Mouse (Mus musculus) kidney, adult 11 months (tissue): ENCODE measurements around the gene Snx1.

ENCODE experiments used
- DNase-seq: peaks from one replicate; pipeline ENCODE4 v3.0.0; 2022

Gene Snx1

DNA sequence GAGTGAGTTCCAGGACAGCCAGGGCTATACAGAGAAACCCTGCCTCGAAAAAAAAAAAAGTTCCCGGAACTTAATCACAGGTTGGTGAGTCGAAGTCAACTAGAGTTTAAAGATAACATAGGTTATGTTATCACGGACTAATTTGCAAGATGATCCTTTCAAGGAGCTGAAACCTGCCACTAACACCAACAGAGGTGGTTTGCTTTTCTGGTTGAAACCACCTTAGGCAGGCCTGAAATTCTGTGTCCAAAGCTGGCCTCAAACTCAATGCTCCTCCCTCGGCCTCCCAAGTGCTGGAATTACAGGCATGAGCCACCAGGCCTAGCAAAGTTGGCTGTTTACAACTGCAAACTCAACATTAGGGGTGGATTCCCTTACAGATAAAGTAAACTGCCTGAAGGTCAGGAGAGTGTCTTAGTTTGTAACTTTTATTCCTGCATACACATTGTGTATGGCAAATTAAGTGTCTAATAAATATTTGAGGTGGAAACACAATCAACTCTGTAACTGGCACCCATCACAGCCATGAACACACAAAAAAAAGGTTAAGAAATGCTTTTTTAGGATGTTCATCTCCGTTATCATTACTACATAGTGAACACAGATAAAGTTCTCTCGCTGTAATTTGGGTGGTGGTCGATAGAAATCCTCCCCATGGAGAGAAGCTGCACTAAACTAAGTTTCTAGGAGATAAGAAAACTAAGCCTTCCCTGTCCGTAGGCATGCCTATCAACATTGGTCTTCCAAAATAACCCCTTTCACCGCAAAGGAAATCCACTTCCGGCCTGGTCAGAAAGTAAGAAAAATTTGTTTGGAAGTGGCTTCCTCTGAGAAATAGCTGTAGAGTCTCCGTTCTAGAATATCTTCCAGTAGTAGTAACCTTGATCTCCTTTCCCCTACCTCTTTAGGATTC lies 588 bp downstream of the Snx1 start:
- peak; percentile 26 for DNase-seq

DNA sequence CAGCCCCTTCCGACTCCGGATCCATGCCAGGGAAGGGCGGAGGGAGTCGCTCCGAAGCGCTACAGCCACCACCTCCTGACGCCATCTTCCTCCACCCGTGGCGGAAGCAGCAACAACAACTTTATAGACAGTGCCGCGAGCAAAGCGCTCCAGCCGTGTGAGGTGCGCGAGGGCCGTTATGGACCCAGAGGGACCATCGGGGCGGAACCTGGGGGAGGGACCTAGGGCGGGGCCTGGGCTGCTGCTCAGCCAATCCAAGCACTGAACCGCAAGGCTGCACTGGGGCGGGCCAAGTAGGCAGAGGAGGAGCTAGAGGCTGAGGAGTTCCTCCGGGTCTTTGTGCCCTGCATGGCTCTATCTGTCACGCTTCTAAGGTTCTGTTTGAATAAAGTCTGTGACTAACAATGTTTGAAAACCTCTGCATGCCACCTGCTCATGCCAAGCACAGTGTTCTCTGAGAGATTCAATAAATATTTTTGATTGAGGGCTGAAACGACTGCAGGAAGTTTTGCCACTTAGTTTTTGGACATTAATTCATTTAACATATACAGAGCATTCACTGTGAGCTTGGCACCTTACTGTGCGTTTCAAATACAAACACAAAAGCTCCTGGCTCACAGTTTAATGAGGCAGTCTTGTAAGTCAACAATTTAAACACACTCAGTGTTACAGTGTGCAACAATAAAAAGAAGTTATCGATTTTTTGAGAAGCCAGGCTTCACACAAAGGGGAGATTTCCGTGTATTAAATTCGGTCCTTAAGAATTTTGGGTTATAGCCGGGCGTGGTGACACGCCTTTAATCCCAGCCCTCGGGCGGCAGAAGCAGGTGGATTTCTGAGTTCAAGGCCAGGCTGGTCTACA lies 1.5 kb downstream of the Snx1 start:
- DNase-seq, result peak; percentile 98

DNA sequence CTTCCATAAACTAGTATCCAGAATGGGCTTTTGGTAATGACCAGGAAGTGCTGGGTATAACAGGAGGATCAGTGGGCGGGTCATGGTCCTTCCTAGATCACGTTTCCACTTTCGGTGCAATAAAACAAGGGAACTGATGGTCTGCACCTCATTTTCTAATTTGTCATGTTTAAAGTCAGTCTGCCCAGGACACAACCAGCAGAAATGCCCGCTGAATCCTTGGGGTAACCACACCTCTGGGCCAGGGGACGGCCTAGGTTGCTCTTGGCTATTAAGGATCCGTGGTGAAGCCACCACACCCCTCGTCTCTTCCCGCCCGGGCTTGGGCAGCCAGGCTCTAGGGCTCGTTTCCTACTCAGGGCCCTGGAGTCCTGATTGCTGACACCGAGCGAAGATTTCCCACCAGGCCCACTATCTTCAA lies 2.3 kb downstream of the Snx1 start:
- peak; percentile 19 for DNase-seq

DNA sequence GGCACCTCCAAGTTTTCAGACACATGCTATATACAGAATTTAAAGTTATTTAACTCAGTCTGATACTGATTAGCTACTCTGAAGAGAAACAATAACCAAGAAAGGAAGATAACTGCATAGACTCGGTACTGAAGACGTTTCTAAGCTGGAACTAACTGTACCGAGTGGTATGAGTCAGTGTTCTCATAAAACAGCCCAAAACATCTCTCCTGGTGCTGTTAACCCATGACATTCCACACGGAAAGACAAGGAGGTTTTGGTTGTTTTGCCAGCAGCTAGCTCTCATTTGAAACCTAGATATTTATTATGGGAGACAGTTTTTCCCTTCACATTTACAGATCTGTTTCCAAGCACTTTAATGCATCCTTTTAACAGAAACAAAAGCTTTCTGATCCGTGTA lies 2.7 kb downstream of the Snx1 start:
- DNase-seq, result no peak

DNA sequence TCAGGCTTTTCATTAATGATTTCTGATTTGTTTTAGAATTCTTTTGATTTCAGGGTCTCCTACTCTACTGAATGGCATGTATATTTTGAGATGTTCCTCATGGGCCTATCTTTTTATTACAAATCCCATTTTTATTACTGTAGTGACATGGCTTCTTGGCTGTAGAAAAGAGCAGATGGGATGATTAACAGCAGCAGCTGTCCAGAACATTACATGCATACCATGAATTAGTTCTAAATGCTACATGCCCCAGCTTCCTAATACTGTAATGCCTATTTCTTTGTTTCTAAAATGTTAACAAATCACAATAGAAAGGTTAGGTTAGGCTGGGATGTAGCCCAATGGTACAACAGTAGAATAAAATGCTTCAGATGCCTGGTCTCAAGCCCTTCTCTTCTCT lies 5.0 kb downstream of the Snx1 start:
- DNase-seq, result no peak

DNA sequence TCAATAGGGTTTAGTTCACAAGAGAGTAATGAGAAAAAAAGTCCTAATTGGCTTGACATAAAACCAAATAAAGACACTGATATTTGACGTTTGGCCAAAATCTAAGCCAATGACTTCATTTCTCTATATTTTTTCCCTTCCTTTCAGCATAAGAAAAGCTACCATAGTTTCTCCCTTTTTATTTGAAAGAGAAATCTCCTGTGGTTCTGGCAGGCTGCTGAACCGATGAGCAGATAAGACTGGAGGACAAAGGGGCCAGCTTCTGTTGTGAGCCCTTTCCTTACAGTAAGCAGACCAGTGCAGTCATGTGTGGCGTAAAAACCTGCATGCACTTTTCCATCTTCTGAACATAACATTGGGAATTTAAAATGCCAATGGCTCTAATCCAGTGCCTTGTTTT lies 5.4 kb downstream of the Snx1 start:
- no peak for DNase-seq

DNA sequence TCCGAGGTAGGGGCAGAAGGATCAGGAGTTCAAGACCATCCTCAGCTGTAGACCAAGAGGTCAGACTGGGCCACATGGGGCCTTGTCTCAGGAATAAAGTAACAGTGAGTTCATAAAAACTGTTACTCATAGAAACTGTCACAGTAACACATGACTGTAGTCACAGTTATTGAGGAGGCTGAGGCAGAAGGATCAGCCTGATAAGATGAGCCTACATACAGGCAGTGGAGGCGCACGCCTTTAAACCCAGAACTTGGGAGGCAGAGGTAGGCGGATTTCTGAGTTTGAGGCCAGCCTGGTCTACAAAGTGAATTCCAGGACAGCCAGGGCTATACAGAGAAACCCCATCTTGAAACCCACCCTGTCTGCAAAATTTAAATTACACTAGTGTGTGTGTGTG lies 6.3 kb downstream of the Snx1 start:
- DNase-seq, result no peak

DNA sequence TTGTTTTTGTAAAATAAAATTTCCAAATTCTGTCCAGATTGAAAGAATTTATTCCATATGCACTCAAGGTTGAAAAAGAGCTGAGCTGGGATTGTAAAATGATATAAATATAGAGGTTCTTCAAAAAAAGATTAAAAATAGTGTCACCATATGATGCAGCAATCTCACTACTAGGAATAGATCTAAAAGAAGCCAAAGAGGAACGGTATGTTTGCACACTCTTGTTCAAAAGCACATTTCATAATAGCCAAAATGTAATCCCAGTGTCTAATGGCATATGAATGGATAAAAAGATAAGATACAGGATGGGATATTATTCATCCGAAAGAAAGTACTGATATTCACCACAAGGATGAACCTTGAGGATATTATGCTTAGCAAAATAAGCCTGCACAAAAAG lies 6.9 kb downstream of the Snx1 start:
- no peak for DNase-seq

DNA sequence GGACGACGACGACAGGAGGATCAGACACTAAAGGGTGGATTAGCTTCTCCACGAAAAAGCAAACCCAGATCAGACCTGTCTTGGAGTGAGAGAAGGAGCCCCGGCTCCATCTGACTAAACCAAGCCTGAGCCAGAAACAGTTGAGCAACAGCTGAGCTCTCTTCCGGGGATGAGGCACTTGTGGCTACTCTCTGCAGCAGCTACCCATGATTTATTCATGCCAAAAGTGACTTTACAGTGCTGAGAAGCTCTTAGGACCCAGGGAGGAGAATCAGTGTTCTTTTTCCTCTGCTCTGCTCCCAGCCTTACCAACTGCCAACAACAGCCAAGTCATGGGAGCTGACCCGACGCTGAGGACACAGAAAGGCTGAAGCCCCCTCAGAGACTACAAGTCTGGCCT lies 9.5 kb downstream of the Snx1 start:
- DNase-seq, result no peak

DNA sequence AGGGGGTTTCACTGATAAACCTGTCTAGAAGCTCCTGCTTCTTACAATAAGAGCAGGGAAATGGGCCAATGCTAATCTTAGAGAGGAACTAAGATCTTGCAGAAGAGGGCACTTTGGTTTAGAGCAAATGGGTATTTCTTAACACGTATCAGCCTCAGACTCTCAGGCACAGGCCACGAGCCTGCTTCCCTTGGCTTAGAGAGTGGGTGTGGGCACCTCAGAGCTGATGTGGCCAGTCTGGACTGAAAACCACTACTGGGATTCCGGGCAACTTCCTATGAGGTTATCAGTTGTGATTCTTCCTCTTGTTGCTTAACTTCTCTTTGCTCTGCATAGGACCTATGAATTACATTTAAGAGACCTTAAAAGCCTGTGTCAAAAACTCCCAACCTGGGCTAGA lies 12.0 kb downstream of the Snx1 start:
- no peak for DNase-seq

DNA sequence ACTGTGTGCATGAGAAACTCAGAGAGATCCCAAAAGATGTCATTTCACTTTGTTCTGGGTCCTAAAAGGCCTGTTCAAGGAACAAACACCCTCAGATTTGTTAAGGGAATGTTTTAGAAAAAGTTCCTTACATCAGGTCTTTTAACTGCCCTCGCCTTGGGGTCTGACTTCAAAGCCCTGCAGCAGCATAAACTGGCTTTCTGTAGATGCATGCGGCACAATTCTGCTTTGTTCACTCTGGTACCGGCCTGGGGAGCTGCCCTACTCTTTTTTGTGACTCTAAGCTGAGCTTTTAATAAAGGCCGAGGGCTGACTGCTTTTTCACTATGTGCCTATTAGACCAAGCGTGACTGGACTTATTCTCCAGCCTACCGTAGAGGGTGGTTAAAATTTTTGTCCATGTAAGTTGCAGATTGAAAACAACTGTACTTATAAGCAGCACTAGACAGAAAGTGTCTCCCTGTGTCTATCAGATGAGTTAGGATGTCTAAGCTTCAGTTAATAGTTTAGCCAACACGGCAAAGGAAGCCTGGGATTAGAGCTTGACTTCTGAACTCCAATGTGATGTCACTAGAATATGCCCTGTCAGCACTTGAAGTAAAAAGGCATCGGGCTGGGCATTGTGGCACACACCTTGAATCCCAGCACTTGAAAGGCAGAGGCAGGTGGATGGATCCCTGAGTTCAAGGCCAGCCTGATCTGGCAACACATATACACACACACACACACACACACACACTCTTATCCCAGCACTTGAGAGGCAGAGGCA lies 15.6 kb downstream of the Snx1 start:
- DNase-seq, result peak; percentile 68

DNA sequence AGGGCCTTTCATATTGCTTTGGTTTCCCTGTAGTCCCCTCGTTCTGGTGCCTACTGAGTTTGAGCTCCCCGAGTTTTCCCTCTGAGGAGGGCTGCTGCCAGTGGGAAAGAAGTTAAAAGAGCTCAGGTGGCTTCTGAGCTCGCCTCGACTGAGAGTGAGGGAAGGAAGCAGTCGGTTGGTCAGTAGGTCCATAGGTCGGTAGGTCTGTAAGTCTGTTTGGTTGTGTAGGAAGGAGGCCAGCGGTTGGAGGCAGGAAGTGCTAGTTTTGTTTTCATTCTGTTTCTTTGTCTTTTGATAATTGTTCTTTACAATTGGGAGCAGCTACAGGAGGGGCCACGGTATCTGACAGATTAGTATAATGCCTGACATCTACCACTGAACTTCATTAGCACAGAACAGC lies 16.3 kb downstream of the Snx1 start:
- DNase-seq, result no peak

DNA sequence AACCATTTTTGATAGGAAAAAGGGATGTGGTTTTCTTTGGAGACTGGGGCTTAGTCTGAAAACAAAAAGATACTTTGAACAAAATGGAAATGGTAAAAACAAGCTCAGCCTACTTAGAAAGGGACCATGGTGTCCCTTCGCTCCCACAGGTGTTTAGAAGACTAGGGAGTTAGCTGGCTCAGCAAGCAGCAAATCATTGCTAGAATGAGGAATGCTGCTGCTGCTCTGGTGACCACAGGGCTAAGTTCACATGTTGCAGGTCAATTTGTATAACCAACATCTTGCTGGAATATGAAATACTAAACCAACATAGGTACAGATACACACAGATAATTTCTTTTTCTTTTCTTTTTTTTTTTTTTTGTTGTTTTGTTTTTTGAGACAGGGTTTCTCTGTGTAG lies 16.8 kb downstream of the Snx1 start:
- peak; percentile 65 for DNase-seq

DNA sequence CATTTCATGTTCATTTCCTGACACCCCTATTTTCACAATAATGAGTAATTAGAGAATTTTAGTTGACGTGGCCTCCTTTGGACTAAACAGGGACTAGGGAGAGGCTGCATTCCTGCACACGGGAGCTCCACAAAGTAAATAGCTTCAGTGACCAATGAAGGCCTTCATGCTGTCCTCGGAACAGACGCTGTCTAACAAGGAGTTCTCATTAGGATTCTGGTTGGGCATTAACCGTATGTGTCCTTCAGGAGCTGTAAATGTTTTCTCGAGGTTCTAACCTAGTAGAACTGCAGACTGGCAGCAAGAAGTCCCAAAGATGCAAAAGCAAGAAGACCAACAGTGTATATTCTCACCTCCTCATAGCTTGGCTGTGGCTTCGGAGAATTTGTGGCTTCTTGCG lies 21.2 kb downstream of the Snx1 start:
- DNase-seq, result peak; percentile 46

DNA sequence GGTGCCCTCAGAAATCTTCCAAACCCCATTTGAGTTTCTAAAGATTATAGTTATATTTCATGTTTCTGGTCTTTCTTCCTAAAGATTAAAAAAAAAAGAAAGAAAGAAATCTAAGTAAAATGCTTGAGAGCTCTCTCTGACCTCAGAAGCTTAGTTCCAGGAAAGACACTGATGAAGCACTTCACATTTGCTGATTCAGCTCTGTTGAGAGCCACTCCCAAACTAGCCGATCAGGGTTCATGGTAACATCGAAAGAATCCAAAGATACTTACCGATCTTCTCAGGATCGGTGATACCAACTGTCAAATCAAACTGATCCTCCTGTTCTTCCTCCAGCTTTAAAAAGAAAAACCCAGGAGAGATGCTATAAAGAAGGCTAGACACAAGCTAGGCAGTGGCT lies 21.8 kb downstream of the Snx1 start:
- no peak for DNase-seq

DNA sequence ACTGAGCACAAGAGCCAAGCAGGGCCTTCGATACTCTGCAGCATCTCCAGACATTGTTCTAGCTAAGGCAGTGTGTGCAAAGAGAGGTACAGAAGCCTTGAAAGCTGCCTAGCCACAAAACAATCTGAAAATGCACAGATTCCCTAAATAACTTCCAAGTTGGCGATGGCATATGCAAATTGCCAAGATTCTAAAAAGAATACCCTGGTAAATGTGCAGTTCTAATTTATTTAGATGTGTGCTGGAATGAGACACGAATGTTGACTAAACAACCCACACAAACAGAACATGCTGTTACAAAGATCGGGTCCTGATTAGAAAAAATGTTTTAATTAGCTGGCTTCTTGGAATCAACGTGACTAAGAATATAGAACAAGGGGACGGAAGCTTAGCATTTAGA lies 23.7 kb downstream of the Snx1 start:
- DNase-seq, result no peak

DNA sequence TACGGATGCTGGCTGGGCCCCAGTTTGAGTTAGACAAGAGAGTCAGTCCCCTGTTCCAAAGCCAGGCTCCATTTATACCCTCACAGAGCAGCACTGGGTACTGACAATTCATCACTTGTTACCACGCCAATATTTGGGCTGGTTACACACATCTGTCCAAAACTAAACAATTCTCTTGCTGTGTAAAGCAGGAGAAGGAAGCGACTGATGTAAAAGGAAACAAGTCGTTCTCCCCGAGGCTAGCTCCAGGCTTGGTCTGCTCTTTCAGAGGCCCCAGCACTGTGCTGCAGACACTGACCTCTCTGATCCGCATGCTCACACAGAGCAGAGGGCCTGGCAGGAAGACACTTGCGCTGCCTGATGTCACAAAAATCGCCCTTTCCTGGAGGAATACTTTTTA lies 24.8 kb downstream of the Snx1 start:
- no peak for DNase-seq

DNA sequence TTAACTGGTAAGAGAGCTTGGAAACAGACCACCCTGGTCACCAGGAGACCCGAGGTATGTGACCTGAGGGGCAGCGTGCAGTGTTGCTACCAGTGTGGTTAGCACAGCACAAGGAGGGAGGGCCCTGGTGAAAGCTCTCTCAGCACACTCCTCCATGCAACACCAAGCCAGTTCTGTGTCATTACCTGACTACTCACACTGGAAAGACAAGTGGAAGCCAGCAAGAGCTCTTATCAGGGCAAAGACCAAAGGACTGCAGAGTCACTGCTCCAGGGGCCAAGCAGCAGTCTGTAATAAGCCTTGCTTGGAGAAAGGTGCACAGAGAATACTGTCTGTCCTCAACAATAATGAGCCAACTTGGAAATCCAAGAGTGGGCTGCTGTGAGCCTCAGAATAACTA lies 33.7 kb downstream of the Snx1 start:
- no peak for DNase-seq

DNA sequence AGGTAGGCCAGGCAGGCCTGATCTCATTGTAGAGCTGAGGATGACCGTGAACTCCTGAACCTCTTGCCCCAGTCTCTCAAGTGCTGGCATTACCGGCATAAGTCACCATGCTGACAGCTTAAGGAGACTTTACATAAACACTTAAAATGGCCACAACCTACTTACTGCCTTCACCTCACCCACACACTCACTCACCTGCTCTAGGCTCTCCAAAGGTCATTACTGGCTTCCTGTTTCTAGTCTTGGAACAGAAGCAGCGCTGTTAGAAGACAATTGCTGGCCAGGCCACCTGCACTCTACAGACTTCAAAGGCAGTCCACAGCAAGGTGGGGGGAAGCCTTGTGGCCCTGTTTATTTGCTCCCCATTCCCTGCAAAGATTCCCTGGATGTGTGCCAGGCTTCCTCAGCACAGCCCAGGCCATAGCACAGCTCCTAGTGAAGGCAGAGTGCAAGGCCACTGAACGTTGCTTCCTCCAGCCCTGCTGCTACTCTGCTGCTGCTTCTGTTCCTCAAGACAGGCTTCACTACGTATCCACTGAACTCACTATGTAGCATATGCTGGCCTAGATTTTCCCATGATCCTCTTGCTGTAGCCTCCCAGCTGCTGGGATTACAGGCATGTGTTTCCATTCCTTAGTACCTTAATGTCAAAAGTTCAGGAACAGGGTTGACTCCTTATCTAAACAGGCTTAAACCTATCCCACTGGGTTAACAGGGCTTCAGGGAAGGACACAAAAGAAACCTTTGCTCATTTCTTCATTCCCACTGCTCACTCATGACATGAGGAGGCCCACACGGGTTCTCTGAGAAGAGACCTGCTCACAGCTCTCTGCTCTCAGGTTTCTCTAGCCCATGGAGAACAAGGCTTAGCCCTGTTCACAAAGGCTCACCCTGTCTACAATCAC lies 34.8 kb downstream of the Snx1 start:
- DNase-seq, result no peak

DNA sequence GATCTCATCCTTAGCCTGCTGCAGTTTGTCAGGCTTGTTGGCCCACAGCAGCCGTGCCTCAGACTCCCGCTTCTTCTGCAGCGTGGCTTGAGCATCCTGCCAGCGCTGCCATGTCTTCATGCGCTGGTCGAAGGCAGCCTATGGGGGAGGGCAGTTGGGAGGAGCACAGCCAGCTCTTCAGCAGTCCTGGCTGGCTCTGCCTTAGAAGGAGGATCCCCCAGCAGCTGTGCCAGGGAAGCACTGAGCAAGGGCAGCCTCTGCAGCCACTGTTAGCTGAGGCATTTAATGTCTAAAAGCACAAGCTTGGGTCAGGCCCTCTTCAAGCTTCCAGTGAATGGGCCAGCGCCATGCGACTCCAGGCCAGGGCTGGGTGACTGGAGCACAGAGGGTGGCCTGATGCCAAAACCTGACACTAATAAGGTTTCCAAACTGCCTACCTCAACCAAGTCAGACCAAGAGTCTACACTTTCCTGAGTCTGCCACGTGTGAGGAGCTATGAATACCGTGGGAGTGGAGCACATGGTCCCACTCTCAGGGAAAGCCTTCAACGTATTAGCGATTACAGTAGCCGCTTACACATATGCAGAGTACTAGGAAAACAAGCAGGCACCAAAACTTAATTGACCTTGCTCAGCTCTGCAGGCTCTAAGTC lies 35.7 kb downstream of the Snx1 start:
- DNase-seq, result no peak

DNA sequence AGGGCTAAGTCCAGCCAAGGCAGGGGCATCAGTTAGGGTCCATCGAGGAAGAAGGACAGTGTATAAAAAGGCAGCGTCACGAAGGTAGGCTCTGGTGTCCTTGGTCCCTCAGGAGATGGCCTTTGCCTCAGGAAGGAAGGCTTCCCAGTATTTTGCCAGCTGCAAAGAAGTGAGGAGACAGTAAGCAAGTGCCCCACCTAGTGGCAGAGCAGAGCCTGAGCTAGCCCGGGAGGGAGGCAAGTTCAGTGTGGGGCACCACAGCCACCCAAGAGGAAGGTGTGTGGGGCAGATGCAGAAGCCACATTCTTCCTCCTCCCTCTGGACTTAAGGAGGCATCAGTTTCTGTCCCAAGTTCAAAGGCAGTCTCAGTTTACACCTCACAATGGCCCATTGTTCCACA lies 38.0 kb downstream of the Snx1 start:
- DNase-seq, result no peak

DNA sequence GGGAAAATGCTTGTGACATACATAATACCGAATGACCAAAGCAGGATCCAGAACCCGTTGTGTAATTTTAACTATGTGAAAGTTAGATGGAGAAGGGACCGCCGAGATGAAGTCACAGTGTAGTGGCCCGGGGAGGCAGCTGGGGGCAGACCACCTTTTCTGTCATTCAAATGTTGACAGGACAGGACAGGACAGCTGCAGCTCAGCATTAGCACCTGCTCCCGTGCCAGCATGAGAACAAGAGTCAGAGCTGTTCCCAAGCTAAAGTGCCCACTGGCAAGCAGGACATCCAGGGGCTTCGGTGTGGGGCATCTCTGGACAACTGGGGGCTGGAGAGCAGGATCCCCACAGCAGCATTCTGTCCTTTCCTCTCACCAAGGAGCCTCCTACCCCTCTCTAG lies 39.3 kb downstream of the Snx1 start:
- DNase-seq, result no peak
